ENCODE assay signal across 13 mouse cellular contexts in genomic region chr19:44838321-44838720, GRCm38 (mm10).
DNase-seq lines count a peak whose midpoint lies in the region; ATAC-seq and TF ChIP-seq lines count a peak whose summit lies in the region.
"Had no signal": no experiment of that assay in that cellular context is flagged by ENCODE, and none has a peak within 500 bp of the region (broad histone marks: within the 10 kb centered on the region; RNA-seq: fewer than 3 reads in every experiment).

No protein-coding gene starts in this region.

- WGBS in intestine, embryonic 14.5 days: 12% methylated on average over 9 of the region's 9 CpGs
- 18% methylated on average over 9 of the region's 9 CpGs for WGBS in intestine, postnatal 0 days
- WGBS in midbrain, embryonic 11.5 days: 15% methylated on average over 9 of the region's 9 CpGs
- WGBS in midbrain, embryonic 15.5 days: 18% methylated on average over 9 of the region's 9 CpGs
- 18% methylated on average over 9 of the region's 9 CpGs for WGBS in forebrain, embryonic 16.5 days

- peaks cover 13% of the 10 kb centered on the region; the same call in 1 of the 2 replicates for H3K4me1 ChIP-seq in intestine, embryonic 14.5 days (replicated peaks; ENCODE audit: control insufficient read depth, insufficient read depth, low read length)
- 0 out of 2 replicates have a peak, but pooled peaks cover 5% of the 10 kb centered on the region for H3K4me1 ChIP-seq in intestine, postnatal 0 days (replicated peaks; ENCODE audit: control insufficient read depth, insufficient read depth, low read length)
- H3K4me1 ChIP-seq in midbrain, embryonic 11.5 days (ENCODE audit: control insufficient read depth, insufficient read depth, low read length): peaks cover 17% of the 10 kb centered on the region
- H3K4me1 ChIP-seq in midbrain, embryonic 15.5 days: peaks cover 24% of the 10 kb centered on the region
- H3K4me1 ChIP-seq in forebrain, embryonic 16.5 days (replicated peaks; ENCODE audit: control insufficient read depth, insufficient read depth, low read length): peaks cover 24% of the 10 kb centered on the region

- H3K9me3 ChIP-seq in intestine, embryonic 14.5 days (ENCODE audit: control insufficient read depth, low read length): no peaks in the 10 kb centered on the region
- no peaks in the 10 kb centered on the region for H3K9me3 ChIP-seq in intestine, postnatal 0 days (ENCODE audit: control insufficient read depth)
- H3K9me3 ChIP-seq in midbrain, embryonic 11.5 days (ENCODE audit: control insufficient read depth, low read length): no peaks in the 10 kb centered on the region
- no peaks in the 10 kb centered on the region for H3K9me3 ChIP-seq in midbrain, embryonic 15.5 days
- no peaks in the 10 kb centered on the region for H3K9me3 ChIP-seq in forebrain, embryonic 16.5 days (ENCODE audit: control insufficient read depth, low read length)
- H3K9me3 ChIP-seq: liver, embryonic 12.5 days had no signal

- ATAC-seq in intestine, embryonic 14.5 days (replicated peaks; ENCODE audit: low FRiP score, low TSS enrichment, low read depth): no peak
- no peak for ATAC-seq in intestine, postnatal 0 days
- ATAC-seq in midbrain, embryonic 11.5 days (ENCODE audit: low FRiP score): no peak
- no peak for ATAC-seq in midbrain, embryonic 15.5 days (replicated peaks)
- ATAC-seq in cerebellum, adult (ENCODE audit: insufficient number of reproducible peaks, low FRiP score, low TSS enrichment): no peak
- ATAC-seq in forebrain, embryonic 16.5 days: no peak
- ATAC-seq: liver, embryonic 12.5 days had no signal

- TF ChIP-seq CTCF in intestine, postnatal 0 days (IDR thresholded peaks at IDR 0.05; ENCODE audit: low read depth): no peak

- peaks cover 69% of the 10 kb centered on the region for H3K27me3 ChIP-seq in intestine, embryonic 14.5 days (replicated peaks; ENCODE audit: control insufficient read depth, insufficient read depth, low read length)
- H3K27me3 ChIP-seq in intestine, postnatal 0 days (replicated peaks; ENCODE audit: control insufficient read depth, insufficient read depth, low read length): peaks cover 68% of the 10 kb centered on the region
- H3K27me3 ChIP-seq in midbrain, embryonic 11.5 days (ENCODE audit: control insufficient read depth, insufficient read depth, low read length): peaks cover 66% of the 10 kb centered on the region
- peaks cover 66% of the 10 kb centered on the region for H3K27me3 ChIP-seq in midbrain, embryonic 15.5 days (replicated peaks)
- H3K27me3 ChIP-seq in forebrain, embryonic 16.5 days (replicated peaks; ENCODE audit: control insufficient read depth, insufficient read depth, low read length): peaks cover 53% of the 10 kb centered on the region

- no peak overlapping the region for H3K4me3 ChIP-seq in intestine, embryonic 14.5 days (ENCODE audit: low read depth, low read length)
- no peak overlapping the region for H3K4me3 ChIP-seq in intestine, postnatal 0 days (ENCODE audit: low read depth, low read length)
- no peak overlapping the region for H3K4me3 ChIP-seq in midbrain, embryonic 11.5 days (ENCODE audit: low read depth, low read length)
- no peak overlapping the region for H3K4me3 ChIP-seq in midbrain, embryonic 15.5 days
- no peak overlapping the region for H3K4me3 ChIP-seq in forebrain, embryonic 16.5 days (replicated peaks; ENCODE audit: low read length)
- H3K4me3 ChIP-seq: layer of hippocampus, adult 2 months; liver, embryonic 12.5 days had no signal

- H3K36me3 ChIP-seq in intestine, embryonic 14.5 days (ENCODE audit: control insufficient read depth, insufficient read depth, low read length): no peaks in the 10 kb centered on the region
- H3K36me3 ChIP-seq in intestine, postnatal 0 days (ENCODE audit: control insufficient read depth, insufficient read depth): no peaks in the 10 kb centered on the region
- H3K36me3 ChIP-seq in midbrain, embryonic 11.5 days (ENCODE audit: control insufficient read depth, insufficient read depth, low read length): no peaks in the 10 kb centered on the region
- H3K36me3 ChIP-seq in midbrain, embryonic 15.5 days (replicated peaks): no peaks in the 10 kb centered on the region
- H3K36me3 ChIP-seq in forebrain, embryonic 16.5 days (ENCODE audit: control insufficient read depth, insufficient read depth): no peaks in the 10 kb centered on the region
- H3K36me3 ChIP-seq: liver, embryonic 12.5 days had no signal

- no peak overlapping the region for H3K9ac ChIP-seq in intestine, embryonic 14.5 days (ENCODE audit: low read length)
- no peak overlapping the region for H3K9ac ChIP-seq in intestine, postnatal 0 days (ENCODE audit: low read depth, low read length)
- no peak overlapping the region for H3K9ac ChIP-seq in midbrain, embryonic 11.5 days (ENCODE audit: low read length)
- no peak overlapping the region for H3K9ac ChIP-seq in midbrain, embryonic 15.5 days
- H3K9ac ChIP-seq in forebrain, embryonic 16.5 days (replicated peaks; ENCODE audit: low read depth, low read length): no peak overlapping the region
- H3K9ac ChIP-seq: liver, embryonic 12.5 days had no signal

- no peak overlapping the region for H3K4me2 ChIP-seq in intestine, embryonic 14.5 days (ENCODE audit: low read length)
- H3K4me2 ChIP-seq in intestine, postnatal 0 days (replicated peaks; ENCODE audit: low read depth): no peak overlapping the region
- no peak overlapping the region for H3K4me2 ChIP-seq in midbrain, embryonic 11.5 days
- H3K4me2 ChIP-seq in midbrain, embryonic 15.5 days: no peak overlapping the region
- no peak overlapping the region for H3K4me2 ChIP-seq in forebrain, embryonic 16.5 days (ENCODE audit: low read length)
- H3K4me2 ChIP-seq: liver, embryonic 12.5 days had no signal

- H3K27ac ChIP-seq in intestine, embryonic 14.5 days (ENCODE audit: low read depth): no peak overlapping the region
- H3K27ac ChIP-seq in intestine, postnatal 0 days (ENCODE audit: low read depth, low read length): no peak overlapping the region
- no peak overlapping the region for H3K27ac ChIP-seq in midbrain, embryonic 11.5 days (ENCODE audit: low read depth, low read length)
- H3K27ac ChIP-seq in midbrain, embryonic 15.5 days: no peak overlapping the region
- no peak overlapping the region for H3K27ac ChIP-seq in forebrain, embryonic 16.5 days (ENCODE audit: low read length)
- H3K27ac ChIP-seq: layer of hippocampus, adult 2 months; liver, embryonic 12.5 days had no signal

- DNase-seq in intestine, embryonic 14.5 days (ENCODE audit: low spot score): peak; percentile 62
- peak; percentile 91 for DNase-seq in midbrain, embryonic 11.5 days (ENCODE audit: low spot score, missing footprints)
- DNase-seq in kidney, postnatal 10 days: peak; percentile 58
- DNase-seq: gastrocnemius, postnatal 10 days; retina, postnatal 1 day; right cerebral cortex, postnatal 4 days; thymus, postnatal 25 days had no signal
